Mouse (Mus musculus) embryo, embryonic 10.5 days (tissue): ENCODE data around the gene Cd207.

Experiments used
- DNase-seq: peaks from one replicate; pipeline ENCODE4 v3.0.0-alpha.2; 2015; ENCODE audit warnings: low spot score

Gene Cd207

GRCm38 (mm10) chr6:83677757-83678156, at the start of gene Cd207:
Gene Cd207 (minus strand): TSS chr6:83677857.
- DNase-seq = no peak

GRCm38 (mm10) chr6:83727178-83727577, 49.5 kb upstream of the Cd207 start:
- no peak for DNase-seq

GRCm38 (mm10) chr6:83722526-83722925, 44.9 kb upstream of the Cd207 start:
- no peak for DNase-seq

GRCm38 (mm10) chr6:83717026-83717425, 39.4 kb upstream of the Cd207 start:
- peak; percentile 56 for DNase-seq

- DNase-seq = peak; percentile 69
Measured at GRCm38 (mm10) chr6:83715461-83716196, 38.0 kb upstream of the Cd207 start.

- DNase-seq = peak; percentile 68
Measured at GRCm38 (mm10) chr6:83714221-83715123, 36.8 kb upstream of the Cd207 start.

- DNase-seq = no peak
Measured at GRCm38 (mm10) chr6:83713271-83714136, 35.8 kb upstream of the Cd207 start.

GRCm38 (mm10) chr6:83711725-83712475, 34.2 kb upstream of the Cd207 start:
- DNase-seq = no peak

- peak; percentile 87 for DNase-seq
Measured at GRCm38 (mm10) chr6:83711067-83711675, 33.5 kb upstream of the Cd207 start, which contains the start of gene Vax2. Gene Vax2 (plus strand): TSS chr6:83711264.

GRCm38 (mm10) chr6:83710361-83711066, 32.9 kb upstream of the Cd207 start:
- DNase-seq = no peak

- DNase-seq = no peak
Measured at GRCm38 (mm10) chr6:83707738-83708510, 30.3 kb upstream of the Cd207 start.

GRCm38 (mm10) chr6:83704701-83705100, 27.0 kb upstream of the Cd207 start:
- DNase-seq = no peak

GRCm38 (mm10) chr6:83704294-83704693, 26.6 kb upstream of the Cd207 start:
- no peak for DNase-seq

GRCm38 (mm10) chr6:83703722-83704078, 26.0 kb upstream of the Cd207 start:
- no peak for DNase-seq

- no peak for DNase-seq
Measured at GRCm38 (mm10) chr6:83703000-83703721, 25.5 kb upstream of the Cd207 start.

- peak; percentile 72 for DNase-seq
Measured at GRCm38 (mm10) chr6:83702146-83702999, 24.7 kb upstream of the Cd207 start.

GRCm38 (mm10) chr6:83701001-83701400, 23.3 kb upstream of the Cd207 start:
- DNase-seq = no peak

- no peak for DNase-seq
Measured at GRCm38 (mm10) chr6:83699971-83700370, 22.3 kb upstream of the Cd207 start.
